Mouse (Mus musculus) olfactory bulb, adult 2 months (tissue): ENCODE results near the gene Cplx3.

Experiments
- CTCF ChIP-seq: fragments of 200-500 bp; IDR thresholded peaks from 2 replicates; pipeline ENCODE4 v1.5.1; 2012; ENCODE audit warnings: low read depth, mild to moderate bottlenecking, low read length, moderate library complexity; ENCODE audit not compliant: insufficient read depth
- POLR2A ChIP-seq: fragments of 200-500 bp; IDR thresholded peaks from 2 replicates; pipeline ENCODE4 v1.6.1; 2012; ENCODE audit warnings: mild to moderate bottlenecking, low read depth, low read length, moderate library complexity; ENCODE audit not compliant: insufficient read depth

- TF ChIP-seq CTCF (no peak), POLR2A (no peak)
Measured at GRCm38 (mm10) chr9:57590726-57591125, 15.4 kb downstream of the Cplx3 start.
